Mouse (Mus musculus) forebrain, embryonic 15.5 days (tissue): ENCODE data around the gene Pprc1. TPM values are rescaled to one million over a fixed set of nuclear protein-coding genes. Genes with fewer than 3 reads are reported as not detected.

Experiments
- ATAC-seq: fragments of 200-750 bp; cut with Nextera tagmentation; replicated peaks from 2 replicates; pipeline ENCODE4 v1.8.0; 2017; ENCODE audit warnings: mild to moderate bottlenecking, moderate TSS enrichment, moderate library complexity
- H3K27ac ChIP-seq: fragments of 300-500 bp; sonication (generic); replicated peaks from 2 replicates; pipeline ENCODE4 v1.5.1; 2015; ENCODE audit warnings: mild to moderate bottlenecking, inconsistent platforms
- H3K27me3 ChIP-seq: fragments of 300-500 bp; sonication (generic); 2 replicates; pipeline ENCODE4 v1.6.1; 2015; ENCODE audit warnings: inconsistent platforms
- H3K36me3 ChIP-seq: fragments of 300-500 bp; sonication (generic); 2 replicates; pipeline ENCODE4 v1.6.1; 2015; ENCODE audit warnings: mild to moderate bottlenecking, inconsistent platforms
- H3K4me1 ChIP-seq: fragments of 300-500 bp; sonication (generic); 2 replicates; pipeline ENCODE4 v1.6.1; 2015; ENCODE audit warnings: inconsistent platforms
- H3K4me2 ChIP-seq: fragments of 300-500 bp; sonication (generic); replicated peaks from 2 replicates; pipeline ENCODE4 v1.6.1; 2015; ENCODE audit warnings: mild to moderate bottlenecking, inconsistent platforms
- H3K4me3 ChIP-seq: fragments of 300-500 bp; sonication (generic); 2 replicates; pipeline ENCODE4 v1.5.1; 2015; ENCODE audit warnings: mild to moderate bottlenecking, inconsistent platforms
- H3K9ac ChIP-seq: fragments of 300-500 bp; sonication (generic); replicated peaks from 2 replicates; pipeline ENCODE4 v1.6.1; 2015; ENCODE audit warnings: mild to moderate bottlenecking, inconsistent platforms
- H3K9me3 ChIP-seq: fragments of 300-500 bp; sonication (generic); 2 replicates; pipeline ENCODE4 v1.6.1; 2016; ENCODE audit warnings: inconsistent platforms
- WGBS: fragments of 180-500 bp; shearing (Covaris S2); methylation state at CpG from one replicate; pipeline ENCODE4 v1.1.7; 2015; ENCODE audit warnings: mixed read lengths; 5-methylcytosine and 5-hydroxymethylcytosine counted together
- polyA plus RNA-seq: library from polyadenylated mRNA; unstranded; fragments of >200 nt; fragmentation: Nextera tagmentation; extraction: Ambion mirVana; gene quantifications from 2 replicates; pipeline ENCODE4 v1.2.1, GENCODE M21; 2015

Pprc1 gene
- polyA plus RNA-seq, 1 experiment from 2014 or later, result 17.8 TPM

GRCm38 (mm10) chr19:46016023-46016422 lies 28.7 kb upstream of the Pprc1 start:
- Histone ChIP-seq H3K27ac (no peak overlapping the region), H3K27me3 (no peaks in the 10 kb centered on the region), H3K36me3 (no peaks in the 10 kb centered on the region), H3K4me3 (no peak overlapping the region), H3K9ac (no peak overlapping the region), H3K9me3 (no peaks in the 10 kb centered on the region), H3K4me1 (no peaks in the 10 kb centered on the region), H3K4me2 (no peak overlapping the region)
- no peak for ATAC-seq
- WGBS, result 65% methylated on average over 2 of the region's 2 CpGs

DNA sequence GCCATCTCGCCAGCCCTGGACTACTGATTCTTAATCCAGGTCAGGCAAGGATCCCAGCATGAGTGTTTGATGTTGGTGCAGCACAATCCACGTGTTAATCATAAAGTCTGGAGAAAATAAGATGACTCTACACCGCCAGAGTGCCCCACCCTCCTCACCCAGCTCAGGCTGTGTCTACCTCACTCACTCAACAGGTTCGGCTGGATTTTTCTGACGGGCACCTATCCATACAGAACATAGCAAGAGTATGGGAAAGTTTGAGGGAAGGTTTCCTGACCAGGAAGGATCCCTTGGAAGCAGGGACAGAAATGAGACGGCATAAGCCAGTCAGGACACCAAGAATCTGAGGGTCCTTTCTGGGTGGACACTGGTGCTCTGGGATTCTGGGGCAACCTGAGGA lies 19.7 kb upstream of the Pprc1 start:
- no peak for ATAC-seq
- WGBS, result 82% methylated on average over 6 of the region's 6 CpGs
- Histone ChIP-seq H3K4me3 (no peak overlapping the region), H3K27me3 (no peaks in the 10 kb centered on the region), H3K4me2 (no peak overlapping the region), H3K27ac (no peak overlapping the region), H3K36me3 (no peaks in the 10 kb centered on the region), H3K9ac (no peak overlapping the region), H3K9me3 (no peaks in the 10 kb centered on the region), H3K4me1 (no peaks in the 10 kb centered on the region)

- Histone ChIP-seq H3K4me1 (no peaks in the 10 kb centered on the region), H3K4me2 (no peak overlapping the region), H3K36me3 (peaks cover 11% of the 10 kb centered on the region), H3K9me3 (no peaks in the 10 kb centered on the region), H3K27ac (no peak overlapping the region), H3K4me3 (no peak overlapping the region), H3K27me3 (no peaks in the 10 kb centered on the region), H3K9ac (no peak overlapping the region)
- no peak for ATAC-seq
- 67% methylated on average over 8 of the region's 8 CpGs for WGBS
Observed at GRCm38 (mm10) chr19:46026567-46026966, 18.1 kb upstream of the Pprc1 start.

DNA sequence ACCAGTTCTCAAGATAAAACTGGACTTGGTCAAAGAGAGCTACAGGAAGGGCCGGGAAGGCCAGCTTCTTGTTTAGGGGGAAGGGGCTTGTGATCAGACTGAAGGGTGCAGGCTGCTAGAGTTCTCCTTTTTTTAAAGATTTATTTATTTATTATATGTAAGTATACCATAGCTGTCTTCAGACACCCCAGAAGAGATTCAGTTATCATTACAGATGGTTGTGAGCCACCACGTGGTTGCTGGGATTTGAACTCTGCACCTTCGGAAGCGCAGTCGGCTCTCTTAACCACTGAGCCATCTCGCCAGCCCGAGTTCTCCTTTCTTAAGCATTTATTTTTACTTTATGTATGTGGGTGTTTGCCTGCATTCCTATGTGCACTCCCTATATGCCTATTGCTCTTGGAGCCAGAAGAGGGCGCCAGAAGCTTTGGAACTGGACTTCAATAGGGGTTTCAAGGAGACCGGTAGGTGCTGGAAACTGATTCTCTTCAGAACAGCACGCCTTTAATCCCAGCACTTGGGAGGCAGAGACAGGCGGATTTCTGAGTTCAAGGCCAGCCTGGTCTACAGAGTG lies 15.9 kb upstream of the Pprc1 start:
- WGBS, result 72% methylated on average over 11 of the region's 11 CpGs
- Histone ChIP-seq H3K27ac (no peak overlapping the region), H3K4me1 (no peaks in the 10 kb centered on the region), H3K4me2 (no peak overlapping the region), H3K9ac (no peak overlapping the region), H3K9me3 (no peaks in the 10 kb centered on the region), H3K36me3 (peaks cover 34% of the 10 kb centered on the region), H3K27me3 (no peaks in the 10 kb centered on the region), H3K4me3 (no peak overlapping the region)
- ATAC-seq, result no peak

- H3K4me1 ChIP-seq, result no peaks in the 10 kb centered on the region
- H3K4me3 ChIP-seq, result no peak overlapping the region
- H3K36me3 ChIP-seq, result peaks cover 42% of the 10 kb centered on the region
- H3K9ac ChIP-seq, result no peak overlapping the region
- 92% methylated on average over 1 of the region's 1 CpGs for WGBS
- H3K4me2 ChIP-seq, result no peak overlapping the region
- H3K27me3 ChIP-seq, result no peaks in the 10 kb centered on the region
- no peaks in the 10 kb centered on the region for H3K9me3 ChIP-seq
- H3K27ac ChIP-seq, result no peak overlapping the region
- ATAC-seq, result no peak
Observed at GRCm38 (mm10) chr19:46029652-46030051, 15.0 kb upstream of the Pprc1 start.

- Histone ChIP-seq H3K27ac (no peak overlapping the region), H3K4me2 (no peak overlapping the region), H3K9ac (no peak overlapping the region), H3K36me3 (peaks cover 49% of the 10 kb centered on the region), H3K9me3 (no peaks in the 10 kb centered on the region), H3K4me3 (no peak overlapping the region), H3K4me1 (no peaks in the 10 kb centered on the region), H3K27me3 (no peaks in the 10 kb centered on the region)
- ATAC-seq, result no peak
- WGBS, result 97% methylated on average over 10 of the region's 10 CpGs
Observed at GRCm38 (mm10) chr19:46030196-46030983, 14.3 kb upstream of the Pprc1 start.

DNA sequence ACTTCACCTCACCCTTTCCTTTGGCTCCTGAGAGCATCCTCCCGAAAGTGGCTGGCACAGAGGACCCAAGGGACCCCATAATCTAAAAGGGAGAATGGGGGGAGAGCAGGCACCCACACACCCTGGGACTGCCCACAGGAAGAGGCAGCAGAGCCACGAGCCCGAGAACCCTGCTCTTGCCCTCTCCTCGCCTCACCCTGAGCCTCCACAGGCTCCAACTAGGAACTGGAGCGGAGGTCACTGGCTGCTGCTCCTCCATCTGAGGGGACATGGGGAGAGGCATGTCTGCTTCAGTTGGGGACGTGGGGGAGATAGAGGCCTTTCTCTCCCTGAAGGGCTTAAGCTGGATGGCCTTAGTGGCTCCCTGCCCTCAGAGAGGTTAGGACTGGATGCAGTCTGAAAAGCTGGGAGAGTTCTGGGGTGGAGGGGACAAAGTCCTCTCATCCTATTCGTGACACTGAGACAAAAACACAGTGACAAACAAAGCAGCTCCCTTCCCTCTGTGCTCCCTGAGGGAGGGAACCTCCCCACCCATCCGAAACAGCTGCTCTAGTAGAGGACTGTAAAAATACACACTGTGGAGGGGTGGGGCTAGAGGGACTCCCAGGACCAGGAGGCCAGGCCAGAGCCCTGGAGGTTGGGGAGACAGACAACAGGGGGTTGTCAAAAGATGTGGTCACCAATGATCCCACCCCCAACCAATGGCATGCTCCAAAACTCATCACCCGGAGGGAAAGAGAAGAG lies 12.8 kb upstream of the Pprc1 start:
- no peak overlapping the region for H3K4me2 ChIP-seq
- peaks cover 11% of the 10 kb centered on the region for H3K4me1 ChIP-seq
- no peak overlapping the region for H3K4me3 ChIP-seq
- peaks cover 59% of the 10 kb centered on the region for H3K36me3 ChIP-seq
- ATAC-seq, result 0 out of 2 replicates have a peak, but pooled peaks have one; percentile 32
- H3K9ac ChIP-seq, result no peak overlapping the region
- 75% methylated on average over 9 of the region's 9 CpGs for WGBS
- H3K27ac ChIP-seq, result no peak overlapping the region
- H3K27me3 ChIP-seq, result no peaks in the 10 kb centered on the region
- no peaks in the 10 kb centered on the region for H3K9me3 ChIP-seq

DNA sequence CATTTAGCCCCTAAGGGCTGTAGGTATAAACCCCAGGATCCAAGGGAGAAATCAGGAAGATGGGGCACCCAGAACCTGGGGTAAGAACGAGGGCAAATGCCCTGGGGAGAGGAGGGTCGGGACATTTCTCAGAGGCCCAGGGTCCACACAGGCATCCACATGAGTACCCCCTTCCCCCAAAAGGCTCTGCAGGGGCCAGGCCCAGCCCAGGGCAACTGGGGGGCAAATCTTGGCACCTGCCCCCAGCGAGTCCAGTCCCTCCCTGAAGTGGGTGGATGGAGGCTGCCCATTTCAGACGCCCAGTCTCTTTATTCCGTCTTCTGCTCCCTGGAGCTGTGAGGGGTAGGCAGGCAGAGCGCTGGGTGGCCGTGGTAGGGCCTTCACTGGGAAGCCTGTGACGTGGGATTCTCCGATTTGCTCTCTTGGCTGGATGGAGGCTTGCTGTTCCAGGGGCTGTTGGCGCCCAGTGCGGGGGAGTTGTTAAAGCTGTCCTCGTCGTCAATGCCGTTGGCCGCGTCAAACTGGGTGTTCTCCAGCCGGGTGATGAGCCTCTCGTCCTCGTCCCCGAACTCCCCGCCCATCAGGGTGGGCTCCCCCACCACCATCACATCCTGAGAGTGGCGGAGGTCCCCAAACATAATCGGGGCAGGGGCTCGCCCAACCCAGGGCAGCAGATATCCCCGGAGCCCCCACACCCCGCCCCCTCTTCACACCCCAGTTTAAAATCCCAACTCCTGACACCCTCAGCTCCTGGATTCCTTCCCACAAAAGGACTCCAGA lies 11.8 kb upstream of the Pprc1 start:
- no peak for ATAC-seq
- Histone ChIP-seq H3K27me3 (no peaks in the 10 kb centered on the region), H3K4me2 (no peak overlapping the region), H3K4me3 (no peak overlapping the region), H3K9me3 (no peaks in the 10 kb centered on the region), H3K36me3 (peaks cover 59% of the 10 kb centered on the region), H3K4me1 (peaks cover 22% of the 10 kb centered on the region), H3K27ac (no peak overlapping the region), H3K9ac (no peak overlapping the region)
- 87% methylated on average over 26 of the region's 26 CpGs for WGBS

- peaks cover 59% of the 10 kb centered on the region for H3K36me3 ChIP-seq
- H3K9me3 ChIP-seq, result no peaks in the 10 kb centered on the region
- H3K27ac ChIP-seq, result no peak overlapping the region
- no peak overlapping the region for H3K9ac ChIP-seq
- H3K4me2 ChIP-seq, result no peak overlapping the region
- no peak for ATAC-seq
- H3K4me1 ChIP-seq, result peaks cover 28% of the 10 kb centered on the region
- H3K27me3 ChIP-seq, result no peaks in the 10 kb centered on the region
- H3K4me3 ChIP-seq, result no peak overlapping the region
- WGBS, result 95% methylated on average over 11 of the region's 11 CpGs
Observed at GRCm38 (mm10) chr19:46033911-46034310, 10.8 kb upstream of the Pprc1 start.

GRCm38 (mm10) chr19:46035971-46036370 lies 8.7 kb upstream of the Pprc1 start:
- Histone ChIP-seq H3K9ac (no peak overlapping the region), H3K27ac (no peak overlapping the region; the same call in 1 of the 2 replicates), H3K4me1 (peaks cover 42% of the 10 kb centered on the region), H3K4me3 (peak overlapping the region; percentile 65; the same call in 1 of the 2 replicates), H3K9me3 (no peaks in the 10 kb centered on the region), H3K27me3 (no peaks in the 10 kb centered on the region), H3K36me3 (peaks cover 51% of the 10 kb centered on the region), H3K4me2 (peak overlapping the region; percentile 99; the same call in 1 of the 2 replicates)
- 87% methylated on average over 13 of the region's 13 CpGs for WGBS
- no peak for ATAC-seq

- Histone ChIP-seq H3K4me3 (peak overlapping the region; percentile 65), H3K9ac (peak overlapping the region; percentile 75), H3K27ac (peak overlapping the region; percentile 99), H3K4me1 (peaks cover 49% of the 10 kb centered on the region), H3K36me3 (peaks cover 47% of the 10 kb centered on the region), H3K27me3 (no peaks in the 10 kb centered on the region), H3K9me3 (no peaks in the 10 kb centered on the region), H3K4me2 (peak overlapping the region; percentile 99)
- ATAC-seq, result no peak
- 59% methylated on average over 13 of the region's 13 CpGs for WGBS
Observed at GRCm38 (mm10) chr19:46036477-46037242, 8.0 kb upstream of the Pprc1 start.
